Mouse (Mus musculus) spleen, adult 2 months (tissue): Measurements from ENCODE around the gene Kiss1r. TPM values are rescaled to one million over a fixed set of nuclear protein-coding genes. Genes with fewer than 3 reads are reported as not detected.

Source experiments
- DNase-seq, 2 experiments: peaks; one replicate each; pipeline versions ENCODE4 v3.0.0 to v3.0.0-alpha.2; 2012 to 2021; ENCODE audit warnings: low spot score in 2 of 2, low read depth in 1 of 2
- H3K27ac ChIP-seq: fragments of 200-500 bp; 2 replicates; pipeline ENCODE4 v1.5.1; 2012; ENCODE audit warnings: low read length, inconsistent platforms; ENCODE audit not compliant: insufficient read depth
- H3K27me3 ChIP-seq: fragments of 200-500 bp; 2 replicates; pipeline ENCODE4 v1.6.1; 2012; ENCODE audit warnings: mild to moderate bottlenecking, moderate library complexity, low read length, inconsistent platforms; ENCODE audit not compliant: control insufficient read depth, insufficient read depth
- H3K36me3 ChIP-seq: fragments of 200-500 bp; 2 replicates; pipeline ENCODE4 v1.6.1; 2012; ENCODE audit warnings: mild to moderate bottlenecking, low read length, inconsistent platforms; ENCODE audit not compliant: control insufficient read depth, insufficient read depth
- H3K4me1 ChIP-seq: fragments of 200-500 bp; 2 replicates; pipeline ENCODE4 v1.6.1; 2011; ENCODE audit warnings: inconsistent platforms; ENCODE audit not compliant: control insufficient read depth, insufficient read depth, insufficient read length
- H3K4me3 ChIP-seq: fragments of 200-500 bp; 2 replicates; pipeline ENCODE4 v1.5.1; 2011; ENCODE audit warnings: mild to moderate bottlenecking, inconsistent platforms; ENCODE audit not compliant: insufficient read depth, insufficient read length; ENCODE audit errors: extremely low read depth
- CTCF ChIP-seq: fragments of 200-500 bp; IDR thresholded peaks from 2 replicates; pipeline ENCODE4 v1.5.1; 2011; ENCODE audit warnings: mild to moderate bottlenecking, inconsistent platforms; ENCODE audit not compliant: insufficient read depth, insufficient read length, insufficient replicate concordance; ENCODE audit errors: extremely low read depth
- POLR2A ChIP-seq: fragments of 200-500 bp; IDR thresholded peaks from 2 replicates; pipeline ENCODE4 v1.6.1; 2011; ENCODE audit warnings: low read depth, low read length, inconsistent platforms
- WGBS: fragments of 180-500 bp; shearing (Covaris S2); methylation state at CpG from one replicate; pipeline ENCODE4 v1.1.7; 2018; 5-methylcytosine and 5-hydroxymethylcytosine counted together
- polyA plus RNA-seq: library from polyadenylated mRNA; depleted of rRNA; stranded (reverse); fragments of >200 nt; gene quantifications from 2 replicates; pipeline ENCODE4 v1.2.3, GENCODE M21; 2012

The Kiss1r gene
- polyA plus RNA-seq, 1 experiment, result 5.3 TPM

- Histone ChIP-seq H3K4me1 (peaks cover 21% of the 10 kb centered on the region), H3K27me3 (peaks cover 9% of the 10 kb centered on the region; the same call in 1 of the 2 replicates), H3K27ac (no peak overlapping the region), H3K4me3 (no peak overlapping the region), H3K36me3 (no peaks in the 10 kb centered on the region)
- 82% methylated on average over 5 of the region's 5 CpGs for WGBS
- TF ChIP-seq CTCF (no peak), POLR2A (no peak)
- no peak for DNase-seq
These were observed 845 bp downstream of the Kiss1r start for GRCm38 (mm10) chr10:79917532-79918100.

GRCm38 (mm10) chr10:79918231-79919078, 1.7 kb downstream of the Kiss1r start:
- Histone ChIP-seq H3K4me1 (peaks cover 21% of the 10 kb centered on the region), H3K27me3 (peaks cover 9% of the 10 kb centered on the region; the same call in 1 of the 2 replicates), H3K36me3 (no peaks in the 10 kb centered on the region), H3K27ac (no peak overlapping the region), H3K4me3 (no peak overlapping the region)
- TF ChIP-seq CTCF (no peak), POLR2A (no peak)
- WGBS, result 63% methylated on average over 35 of the region's 35 CpGs
- no peak for DNase-seq

GRCm38 (mm10) chr10:79919251-79919849, 2.6 kb downstream of the Kiss1r start:
- H3K27ac ChIP-seq, result no peak overlapping the region
- H3K27me3 ChIP-seq, result peaks cover 9% of the 10 kb centered on the region; the same call in 1 of the 2 replicates
- no peaks in the 10 kb centered on the region for H3K36me3 ChIP-seq
- peaks cover 21% of the 10 kb centered on the region for H3K4me1 ChIP-seq
- TF ChIP-seq CTCF, result no peak
- TF ChIP-seq POLR2A, result no peak
- no peak overlapping the region for H3K4me3 ChIP-seq
- DNase-seq, result no peak
- 45% methylated on average over 20 of the region's 21 CpGs for WGBS

GRCm38 (mm10) chr10:79920056-79920890, 3.5 kb downstream of the Kiss1r start:
- no peak overlapping the region for H3K4me3 ChIP-seq
- H3K36me3 ChIP-seq, result no peaks in the 10 kb centered on the region
- H3K27me3 ChIP-seq, result peaks cover 9% of the 10 kb centered on the region; the same call in 1 of the 2 replicates
- H3K4me1 ChIP-seq, result peaks cover 21% of the 10 kb centered on the region
- H3K27ac ChIP-seq, result no peak overlapping the region
- WGBS, result 54% methylated on average over 26 of the region's 26 CpGs
- no peak for TF ChIP-seq CTCF
- no peak for TF ChIP-seq POLR2A
- no peak for DNase-seq

- no peak for TF ChIP-seq POLR2A
- TF ChIP-seq CTCF, result no peak
- no peak for DNase-seq
- 19% methylated on average over 41 of the region's 41 CpGs for WGBS
- Histone ChIP-seq H3K36me3 (no peaks in the 10 kb centered on the region), H3K27me3 (peaks cover 9% of the 10 kb centered on the region; the same call in 1 of the 2 replicates), H3K4me1 (peaks cover 18% of the 10 kb centered on the region), H3K4me3 (no peak within 1 kb of the TSS), H3K27ac (no peak within 1 kb of the TSS)
These were observed 4.3 kb downstream of the Kiss1r start, which contains the start of gene R3hdm4 for GRCm38 (mm10) chr10:79920958-79921535. Gene R3hdm4 (minus strand): TSS chr10:79921208.

GRCm38 (mm10) chr10:79921572-79921971, 4.8 kb downstream of the Kiss1r start:
- 24% methylated on average over 30 of the region's 34 CpGs for WGBS
- peaks cover 9% of the 10 kb centered on the region; the same call in 1 of the 2 replicates for H3K27me3 ChIP-seq

More at GRCm38 (mm10) chr10:79921572-79921971, 4.8 kb downstream of the Kiss1r start:
- DNase-seq, result no peak
- H3K4me3 ChIP-seq, result no peak overlapping the region
- H3K36me3 ChIP-seq, result no peaks in the 10 kb centered on the region
- TF ChIP-seq CTCF, result no peak
- TF ChIP-seq POLR2A, result no peak
- peaks cover 16% of the 10 kb centered on the region for H3K4me1 ChIP-seq
- no peak overlapping the region for H3K27ac ChIP-seq
